Comparison of ENCODE assay signal across 8 mouse cellular contexts in the genomic region with DNA sequence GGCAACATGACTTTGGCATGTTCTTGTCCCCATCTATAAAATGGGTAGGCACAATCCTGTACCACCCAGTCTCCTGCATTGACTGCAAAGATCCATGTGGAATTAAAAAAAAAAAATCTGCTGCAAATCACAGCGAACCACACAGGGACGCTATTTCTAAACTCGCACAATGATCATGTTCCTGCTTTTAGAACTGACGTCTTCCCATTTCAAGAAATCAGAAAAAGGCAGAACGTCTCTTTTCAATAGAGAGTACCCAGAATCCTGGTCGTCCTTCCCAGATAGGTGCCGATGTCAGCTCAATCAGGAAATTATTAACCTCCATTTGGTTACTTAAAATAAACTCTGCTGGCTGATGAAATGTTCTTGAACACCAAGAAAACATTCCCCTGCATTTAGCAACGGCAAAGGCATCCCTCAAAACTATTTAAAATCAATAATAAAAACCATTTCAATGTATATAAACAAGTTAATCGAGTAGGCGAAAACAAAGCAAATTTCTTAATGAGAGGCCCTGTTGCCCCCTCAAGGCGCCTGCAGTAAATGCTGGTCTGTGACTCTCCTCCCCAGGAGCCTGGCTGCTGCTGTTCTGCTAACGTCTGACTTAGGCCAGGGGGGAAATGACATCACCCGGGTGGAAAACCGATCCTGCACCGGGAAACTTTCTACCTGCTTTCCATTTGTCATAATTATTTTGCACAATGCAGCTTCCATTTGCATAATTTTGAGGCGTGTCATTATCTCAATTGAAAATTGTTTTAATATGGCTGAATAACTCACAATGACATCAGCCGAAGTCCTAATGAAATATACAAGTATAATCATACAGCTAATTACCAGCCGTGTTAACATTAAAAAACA. TPM values are rescaled to one million over a fixed set of nuclear protein-coding genes. Genes with fewer than 3 reads are reported as not detected.
DNase-seq lines count a peak whose midpoint lies in the region; ATAC-seq lines count a peak whose summit lies in the region.

No protein-coding gene starts in this region.

- DNase-seq in 3T3-L1 (ENCODE audit: low read depth, low spot score) (peak; percentile 66), MN1 (ENCODE audit: low spot score) (peak; percentile 81)
- peak; percentile 33 for DNase-seq in right cerebral cortex, postnatal 25 days
- no peak for DNase-seq in testis, postnatal 14 days (ENCODE audit: low spot score)

- H3K27me3 ChIP-seq in embryonic facial prominence, embryonic 12.5 days: no peaks in the 10 kb centered on the region
- H3K27me3 ChIP-seq in heart, embryonic 14.5 days (ENCODE audit: control insufficient read depth, insufficient read depth, low read length): no peaks in the 10 kb centered on the region
- H3K27me3 ChIP-seq in kidney, embryonic 15.5 days: no peaks in the 10 kb centered on the region
- H3K27me3 ChIP-seq in liver, embryonic 15.5 days: peaks cover 47% of the 10 kb centered on the region

- ATAC-seq in embryonic facial prominence, embryonic 12.5 days (ENCODE audit: insufficient number of reproducible peaks, insufficient read depth, low FRiP score, low TSS enrichment): no peak
- no peak for ATAC-seq in heart, embryonic 14.5 days (ENCODE audit: insufficient number of reproducible peaks, insufficient read depth, low FRiP score, low read depth)
- no peak for ATAC-seq in kidney, embryonic 15.5 days (replicated peaks; ENCODE audit: low FRiP score)
- ATAC-seq in liver, embryonic 15.5 days (ENCODE audit: insufficient read depth): no peak

- no peaks in the 10 kb centered on the region for H3K9me3 ChIP-seq in embryonic facial prominence, embryonic 12.5 days
- no peaks in the 10 kb centered on the region for H3K9me3 ChIP-seq in heart, embryonic 14.5 days (ENCODE audit: control insufficient read depth, low read length)
- H3K9me3 ChIP-seq in kidney, embryonic 15.5 days (replicated peaks): no peaks in the 10 kb centered on the region
- H3K9me3 ChIP-seq in liver, embryonic 15.5 days (replicated peaks): no peaks in the 10 kb centered on the region

- peaks cover 20% of the 10 kb centered on the region for H3K36me3 ChIP-seq in embryonic facial prominence, embryonic 12.5 days
- peaks cover 13% of the 10 kb centered on the region for H3K36me3 ChIP-seq in heart, embryonic 14.5 days (ENCODE audit: control insufficient read depth, insufficient read depth, low read length)
- peaks cover 31% of the 10 kb centered on the region for H3K36me3 ChIP-seq in kidney, embryonic 15.5 days
- peaks cover 8% of the 10 kb centered on the region; the same call in 1 of the 2 replicates for H3K36me3 ChIP-seq in liver, embryonic 15.5 days (replicated peaks)

- no peak overlapping the region for H3K9ac ChIP-seq in embryonic facial prominence, embryonic 12.5 days
- H3K9ac ChIP-seq in heart, embryonic 14.5 days (ENCODE audit: low read length): peak overlapping the region; percentile 89
- H3K9ac ChIP-seq in kidney, embryonic 15.5 days: no peak overlapping the region
- no peak overlapping the region for H3K9ac ChIP-seq in liver, embryonic 15.5 days

- H3K4me1 ChIP-seq in embryonic facial prominence, embryonic 12.5 days: peaks cover 6% of the 10 kb centered on the region; the same call in 1 of the 2 replicates
- H3K4me1 ChIP-seq in heart, embryonic 14.5 days (ENCODE audit: control insufficient read depth in 2 of 2, insufficient read depth in 2 of 2, low read length in 2 of 2): peaks cover 0 to 13% of the 10 kb centered on the region in 2 experiments; a peak in 2 of 4 replicates
- peaks cover 19% of the 10 kb centered on the region for H3K4me1 ChIP-seq in kidney, embryonic 15.5 days
- H3K4me1 ChIP-seq in liver, embryonic 15.5 days (replicated peaks): peaks cover 15% of the 10 kb centered on the region; the same call in 1 of the 2 replicates

- H3K4me2 ChIP-seq in embryonic facial prominence, embryonic 12.5 days (replicated peaks): peak overlapping the region; percentile 81
- H3K4me2 ChIP-seq in heart, embryonic 14.5 days (ENCODE audit: low read length): peak overlapping the region; percentile 77
- H3K4me2 ChIP-seq in kidney, embryonic 15.5 days: peak overlapping the region; percentile 92
- H3K4me2 ChIP-seq in liver, embryonic 15.5 days: peak overlapping the region; percentile 72

- H3K27ac ChIP-seq in embryonic facial prominence, embryonic 12.5 days: no peak overlapping the region
- H3K27ac ChIP-seq in heart, embryonic 14.5 days (replicated peaks in 1 of 2; ENCODE audit: control insufficient read depth in 1 of 2, insufficient read depth in 1 of 2, low read depth in 2 of 2, low read length in 2 of 2): peak overlapping the region; percentile 28 to 95; a peak in 2 of 4 replicates
- peak overlapping the region; percentile 97 for H3K27ac ChIP-seq in kidney, embryonic 15.5 days
- H3K27ac ChIP-seq in liver, embryonic 15.5 days (replicated peaks): peak overlapping the region; percentile 29

- H3K4me3 ChIP-seq in embryonic facial prominence, embryonic 12.5 days: peak overlapping the region; percentile 74
- H3K4me3 ChIP-seq in heart, embryonic 14.5 days (ENCODE audit: control insufficient read depth in 1 of 2, insufficient read depth in 1 of 2, low read depth in 1 of 2, low read length in 2 of 2): peak overlapping the region in 1 of 2 experiments; percentile 73; a peak in 2 of 4 replicates
- H3K4me3 ChIP-seq in kidney, embryonic 15.5 days (replicated peaks): peak overlapping the region; percentile 72
- H3K4me3 ChIP-seq in liver, embryonic 15.5 days (replicated peaks): no peak overlapping the region

- 18% methylated on average over 18 of the region's 18 CpGs for WGBS in embryonic facial prominence, embryonic 12.5 days
- WGBS in heart, embryonic 14.5 days: 23% methylated on average over 18 of the region's 18 CpGs
- WGBS in kidney, embryonic 15.5 days: 22% methylated on average over 18 of the region's 18 CpGs
- 20% methylated on average over 18 of the region's 18 CpGs for WGBS in liver, embryonic 15.5 days (ENCODE audit: insufficient replicate concordance)

RNA-seq across cellular contexts. Expression of a gene that starts 3.4 kb away (rescaled TPM):
- 47.6 and 50.9 TPM in 2 replicates for polyA plus RNA-seq in embryonic facial prominence, embryonic 12.5 days (2016; fragmentation: Nextera tagmentation; extraction: Ambion mirVana)
- 23.0 and 23.3 TPM in 2 replicates for polyA plus RNA-seq in heart, embryonic 14.5 days (2014; fragmentation: Nextera tagmentation; extraction: Ambion mirVana)
- polyA plus RNA-seq in kidney, embryonic 15.5 days (2015; fragmentation: Nextera tagmentation; extraction: Ambion mirVana): 35.8 and 38.6 TPM in 2 replicates
- 5.8 and 7.3 TPM in 2 replicates for polyA plus RNA-seq in liver, embryonic 15.5 days (2015; fragmentation: Nextera tagmentation; extraction: Ambion mirVana)
